Mouse (Mus musculus): ENCODE measurements at regions not wholly inside any gene's neighbourhood (a gene's known extent, or its start where the extent isn't known, plus 50 kb on each side); places are given as distances from the start of the nearest gene placed in this dataset.

GRCm38 (mm10) chr8:102575523-102575922 is 209.9 kb downstream of the Cdh11 start:
- intact Hi-C loops (cut with DNase I), result no loop called here

GRCm38 (mm10) chr8:102567779-102568178 is 217.7 kb downstream of the Cdh11 start:
- intact Hi-C loops (cut with DNase I), result no loop called here

GRCm38 (mm10) chr8:102554213-102554612 is 231.2 kb downstream of the Cdh11 start:
- intact Hi-C loops (cut with DNase I), result no loop called here

- intact Hi-C loops (cut with DNase I), result no loop called here
These were observed 232.0 kb downstream of the Cdh11 start for GRCm38 (mm10) chr8:102553348-102553935.

GRCm38 (mm10) chr8:102538886-102539285 is 246.6 kb downstream of the Cdh11 start:
- intact Hi-C loops (cut with DNase I), result no loop called here

- intact Hi-C loops (cut with DNase I), result no loop called here
These were observed 247.4 kb downstream of the Cdh11 start for GRCm38 (mm10) chr8:102538068-102538467.

- intact Hi-C loops (cut with DNase I), result no loop called here
These were observed 267.0 kb downstream of the Cdh11 start for GRCm38 (mm10) chr8:102518446-102518845.

- intact Hi-C loops (cut with DNase I), result loop anchor here (2.0 kb wide), 1 partner anchor 265 kb away; no protein-coding TSS in a partner anchor
These were observed 269.7 kb downstream of the Cdh11 start for GRCm38 (mm10) chr8:102515748-102516147.

- intact Hi-C loops (cut with DNase I), result no loop called here
These were observed 270.5 kb downstream of the Cdh11 start for GRCm38 (mm10) chr8:102514805-102515424.

- intact Hi-C loops (cut with DNase I), result no loop called here
These were observed 284.7 kb downstream of the Cdh11 start for GRCm38 (mm10) chr8:102500751-102501150.

GRCm38 (mm10) chr8:102500202-102500601 is 285.2 kb downstream of the Cdh11 start:
- intact Hi-C loops (cut with DNase I), result no loop called here

- intact Hi-C loops (cut with DNase I), result no loop called here
These were observed 286.4 kb downstream of the Cdh11 start for GRCm38 (mm10) chr8:102499091-102499490.

- intact Hi-C loops (cut with DNase I), result no loop called here
These were observed 288.3 kb downstream of the Cdh11 start for GRCm38 (mm10) chr8:102497160-102497559.

GRCm38 (mm10) chr8:102496698-102497097 is 288.7 kb downstream of the Cdh11 start:
- intact Hi-C loops (cut with DNase I), result no loop called here

GRCm38 (mm10) chr8:102496021-102496420 is 289.4 kb downstream of the Cdh11 start:
- intact Hi-C loops (cut with DNase I), result no loop called here

GRCm38 (mm10) chr8:102491015-102491414 is 294.4 kb downstream of the Cdh11 start:
- intact Hi-C loops (cut with DNase I), result no loop called here

GRCm38 (mm10) chr8:102488284-102488683 is 297.2 kb downstream of the Cdh11 start:
- intact Hi-C loops (cut with DNase I), result no loop called here

GRCm38 (mm10) chr8:102487796-102488195 is 297.6 kb downstream of the Cdh11 start:
- intact Hi-C loops (cut with DNase I), result no loop called here

GRCm38 (mm10) chr8:102475166-102475802 is 310.2 kb downstream of the Cdh11 start:
- intact Hi-C loops (cut with DNase I), result no loop called here

GRCm38 (mm10) chr8:102474192-102474591 is 311.2 kb downstream of the Cdh11 start:
- intact Hi-C loops (cut with DNase I), result no loop called here

GRCm38 (mm10) chr8:102471352-102471751 is 314.1 kb downstream of the Cdh11 start:
- intact Hi-C loops (cut with DNase I), result no loop called here

GRCm38 (mm10) chr8:102462601-102463000 is 322.8 kb downstream of the Cdh11 start:
- intact Hi-C loops (cut with DNase I), result no loop called here

GRCm38 (mm10) chr8:102443006-102443405 is 342.4 kb downstream of the Cdh11 start:
- intact Hi-C loops (cut with DNase I), result no loop called here

Data from adrenal gland (tissue).